Mouse (Mus musculus) gastrocnemius, adult 8-10 months (tissue): ENCODE results near the gene Exosc3. TPM values are rescaled to one million over a fixed set of nuclear protein-coding genes. Genes with fewer than 3 reads are reported as not detected.
"Not testable (repeated sequence)": the region's sequence is repeated elsewhere in the genome, so short reads cannot be mapped to it uniquely, and the experiment has no call there.

Experiments
- DNase-seq, 2 experiments: peaks; one replicate each; pipeline ENCODE4 v3.0.0; 2022; ENCODE audit warnings: low spot score in 2 of 2
- total RNA-seq, 4 experiments: library from RNA; stranded (reverse); gene quantifications; 2 replicates each; pipeline ENCODE4 v1.2.4; 2022

Exosc3 gene
- 10 to 100 TPM; 11.7 to 15.8 (median 12.8) TPM for total RNA-seq

DNA sequence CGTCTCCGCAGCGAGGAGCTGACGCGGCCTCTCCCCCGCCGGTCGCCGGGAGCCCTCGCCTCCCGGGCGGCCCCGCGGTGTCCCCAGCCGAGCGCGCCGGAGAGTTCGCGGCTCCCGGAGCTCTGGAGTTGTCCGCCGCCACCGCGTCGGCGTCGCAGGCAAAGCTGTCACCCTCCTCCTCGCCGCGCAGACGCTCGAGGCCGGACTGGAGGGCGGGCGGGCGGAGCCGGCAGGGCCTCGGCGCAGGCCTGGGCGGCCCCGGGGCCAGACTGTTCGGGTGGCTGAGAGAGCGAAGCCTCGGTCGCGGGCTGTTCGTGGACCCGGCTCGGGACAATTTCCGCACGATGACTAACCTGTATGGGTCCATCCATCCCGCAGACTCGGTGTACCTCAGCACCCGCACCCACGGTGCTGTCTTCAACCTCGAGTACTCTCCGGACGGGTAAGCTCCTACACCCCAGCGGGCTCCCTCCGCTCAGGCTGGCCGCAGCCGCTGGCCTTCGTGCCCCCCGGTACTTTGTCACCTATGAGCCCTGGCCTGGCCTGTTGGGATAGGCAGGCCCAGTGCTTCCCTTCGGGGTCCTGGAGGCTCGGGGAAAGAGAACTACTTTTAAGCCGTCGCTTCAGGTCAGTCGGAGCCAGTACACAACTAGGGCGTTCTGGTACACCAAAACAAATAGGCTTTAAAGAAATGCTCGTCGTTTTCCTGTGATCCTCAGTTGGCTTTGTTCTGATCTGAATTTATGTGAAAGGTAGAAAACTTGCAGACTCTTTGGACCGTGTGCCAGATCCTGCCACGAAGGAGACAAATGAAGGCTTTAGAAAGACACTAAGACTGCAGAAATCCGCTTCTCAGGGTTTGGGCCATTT is at the start of gene Exosc3:
Gene Exosc3 (minus strand): TSS at position 447 of the 870 bp plus-strand sequence.
- peak in 1 of 2 experiments; percentile 16 for DNase-seq

- DNase-seq: no peak
Measured at GRCm38 (mm10) chr4:45392099-45392498, 49.6 kb upstream of the Exosc3 start.

- not testable (repeated sequence) for DNase-seq
Measured at GRCm38 (mm10) chr4:45387296-45387695, 44.8 kb upstream of the Exosc3 start.

DNA sequence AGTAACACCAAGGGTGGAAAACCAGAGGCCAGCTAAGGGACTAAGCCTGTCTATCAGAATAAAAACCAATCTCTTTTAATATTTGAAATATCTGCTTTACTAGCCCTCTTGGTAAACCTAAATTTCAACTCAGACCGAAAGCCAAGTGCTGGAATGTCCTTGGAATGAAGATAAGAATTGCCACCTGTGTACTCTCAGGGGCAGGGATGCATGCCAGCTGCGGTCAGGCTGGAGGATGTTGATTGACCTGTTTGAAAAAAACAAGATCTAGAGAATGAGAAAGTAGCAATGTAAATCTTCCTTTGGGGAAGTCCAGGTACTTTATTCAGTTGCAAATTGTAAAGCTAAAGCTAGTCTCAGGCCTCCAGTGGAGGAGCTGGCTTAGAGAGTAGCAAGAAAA is 39.6 kb upstream of the Exosc3 start:
- not testable (repeated sequence) for DNase-seq

DNA sequence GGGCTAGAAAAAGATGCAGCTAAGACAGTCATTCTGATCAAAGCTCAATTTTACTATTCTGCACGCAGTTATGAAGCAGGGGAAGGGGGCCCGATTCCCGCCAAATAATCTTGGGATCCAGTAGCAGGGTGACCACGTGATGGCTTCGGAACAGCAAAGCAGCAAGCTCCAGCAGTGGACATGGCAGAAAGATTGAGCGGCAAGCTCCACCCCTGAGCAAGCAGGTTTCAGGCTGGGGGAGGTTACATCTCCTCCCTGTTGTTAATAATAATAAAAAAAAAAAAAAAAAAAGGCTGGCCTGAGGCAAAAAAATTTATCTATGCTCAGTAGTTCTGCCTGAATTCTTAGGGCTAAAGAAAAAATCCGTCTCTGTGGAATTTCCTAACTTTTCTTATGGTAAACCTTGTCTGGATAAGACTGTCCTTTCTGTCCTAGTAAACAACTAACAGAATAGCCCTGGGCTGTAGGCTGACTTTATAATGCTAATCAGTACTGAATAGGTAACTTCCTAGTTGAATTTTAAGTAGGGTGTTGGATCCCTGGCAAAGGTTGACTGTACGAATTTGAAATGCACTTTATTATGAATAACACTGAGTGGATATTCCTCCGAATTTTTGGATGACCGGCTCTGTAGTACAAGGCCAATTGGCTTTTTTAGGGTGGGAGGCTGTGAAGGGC is 38.5 kb upstream of the Exosc3 start:
- DNase-seq: not testable (repeated sequence)

DNA sequence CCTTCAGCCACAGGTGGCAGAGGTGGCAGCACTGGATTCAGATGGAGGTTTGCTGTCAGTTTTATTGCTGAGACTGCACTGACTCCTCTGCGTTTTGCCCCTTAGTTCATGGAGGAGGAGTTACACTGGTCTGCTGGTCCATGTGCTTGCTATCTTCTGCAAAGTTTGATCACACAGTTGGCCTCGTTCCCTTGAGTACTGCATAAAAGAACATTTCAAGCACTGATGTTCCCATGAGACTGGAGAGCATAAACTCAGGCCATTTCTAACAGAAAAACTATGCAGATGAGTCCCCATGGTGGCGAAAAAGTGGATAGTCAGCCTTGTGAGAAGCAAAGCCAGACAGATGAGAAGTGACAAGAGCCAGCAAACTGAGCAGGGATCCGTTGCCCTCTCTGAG is 34.0 kb upstream of the Exosc3 start:
- no peak for DNase-seq

DNA sequence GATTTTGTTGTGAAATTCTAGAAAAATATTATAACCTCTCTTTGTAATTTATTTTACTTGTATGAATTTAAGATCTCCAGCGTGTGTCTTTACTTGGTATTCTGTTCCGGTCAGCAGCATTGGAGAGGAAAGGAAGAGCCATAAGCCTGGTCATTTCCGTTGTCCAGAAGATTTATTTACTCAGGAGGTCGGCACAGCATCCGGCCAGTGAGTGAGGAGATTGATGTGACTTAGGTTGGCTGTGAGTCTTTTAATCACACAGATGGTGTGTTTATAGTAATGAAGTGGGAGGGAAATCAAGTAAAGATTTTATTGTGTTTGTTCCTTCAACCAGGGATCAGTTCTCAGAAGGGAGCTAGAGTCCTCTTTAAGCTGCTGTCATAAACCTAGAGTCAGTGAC is 32.3 kb upstream of the Exosc3 start:
- DNase-seq: no peak

GRCm38 (mm10) chr4:45371261-45371660 is 28.7 kb upstream of the Exosc3 start:
- no peak for DNase-seq

GRCm38 (mm10) chr4:45356653-45357052 is 14.1 kb upstream of the Exosc3 start:
- DNase-seq: no peak

- peak; percentile 86 to 87 for DNase-seq
Measured at GRCm38 (mm10) chr4:45341669-45342249, 773 bp downstream of the Exosc3 start, which contains the start of gene Dcaf10. Gene Dcaf10 (plus strand): TSS chr4:45342101.

DNA sequence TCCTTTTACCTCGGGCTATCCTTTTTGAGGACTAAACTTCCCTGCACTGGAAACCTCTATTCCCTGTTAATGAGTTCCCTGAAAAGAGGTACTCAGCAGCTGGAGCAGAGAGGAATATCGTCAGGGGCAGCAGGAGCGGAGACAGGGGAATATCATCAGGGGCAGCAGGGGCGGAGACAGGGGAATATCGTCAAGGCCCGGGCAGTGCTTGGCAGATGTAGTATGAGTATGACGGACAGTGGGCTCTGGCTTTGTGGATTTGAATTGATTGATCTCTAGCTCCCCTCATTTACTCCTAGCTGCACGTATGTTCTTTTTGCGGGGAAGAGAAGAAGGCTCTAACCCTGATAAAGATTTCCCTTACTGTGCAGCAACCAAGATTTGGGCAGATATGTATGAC is 1.3 kb downstream of the Exosc3 start:
- no peak for DNase-seq

DNA sequence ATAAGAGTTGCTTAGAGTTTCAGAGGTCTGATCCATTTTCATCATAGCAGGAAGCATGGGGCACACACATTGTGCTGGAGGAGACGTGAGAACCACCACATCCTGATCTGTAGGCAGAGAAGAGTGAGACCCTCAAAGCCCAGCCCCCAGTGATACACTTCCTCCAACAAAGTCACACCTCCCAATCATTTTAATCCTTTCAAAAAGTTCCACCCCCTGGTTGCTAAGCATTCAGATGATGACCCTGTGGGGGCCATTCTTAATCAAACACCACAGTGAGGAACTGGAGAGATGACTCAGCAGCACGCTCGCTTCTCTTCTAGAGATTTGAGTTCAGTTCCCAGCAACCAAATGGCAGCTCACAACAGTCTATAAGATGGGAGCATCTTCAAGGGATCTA is 10.1 kb downstream of the Exosc3 start:
- DNase-seq: no peak

DNA sequence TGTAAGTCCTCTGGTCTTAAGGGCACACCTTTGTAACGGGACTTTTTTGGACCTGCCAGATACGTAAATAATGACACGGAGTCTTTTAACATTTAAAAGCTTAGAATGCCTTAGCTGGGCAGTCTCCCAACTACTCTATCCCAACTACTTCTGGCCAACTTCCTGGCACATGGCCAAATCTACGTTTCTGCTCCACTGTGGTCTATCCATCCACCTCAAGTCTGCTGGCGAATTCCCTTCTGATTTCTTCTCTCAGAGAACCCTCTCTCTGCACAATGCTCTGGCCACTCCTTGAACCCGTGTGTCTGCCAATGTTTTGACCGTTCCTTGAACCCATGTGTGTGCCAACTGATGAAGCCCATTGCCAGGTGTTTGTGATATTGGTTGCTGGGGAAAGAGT is 11.4 kb downstream of the Exosc3 start:
- no peak for DNase-seq

DNA sequence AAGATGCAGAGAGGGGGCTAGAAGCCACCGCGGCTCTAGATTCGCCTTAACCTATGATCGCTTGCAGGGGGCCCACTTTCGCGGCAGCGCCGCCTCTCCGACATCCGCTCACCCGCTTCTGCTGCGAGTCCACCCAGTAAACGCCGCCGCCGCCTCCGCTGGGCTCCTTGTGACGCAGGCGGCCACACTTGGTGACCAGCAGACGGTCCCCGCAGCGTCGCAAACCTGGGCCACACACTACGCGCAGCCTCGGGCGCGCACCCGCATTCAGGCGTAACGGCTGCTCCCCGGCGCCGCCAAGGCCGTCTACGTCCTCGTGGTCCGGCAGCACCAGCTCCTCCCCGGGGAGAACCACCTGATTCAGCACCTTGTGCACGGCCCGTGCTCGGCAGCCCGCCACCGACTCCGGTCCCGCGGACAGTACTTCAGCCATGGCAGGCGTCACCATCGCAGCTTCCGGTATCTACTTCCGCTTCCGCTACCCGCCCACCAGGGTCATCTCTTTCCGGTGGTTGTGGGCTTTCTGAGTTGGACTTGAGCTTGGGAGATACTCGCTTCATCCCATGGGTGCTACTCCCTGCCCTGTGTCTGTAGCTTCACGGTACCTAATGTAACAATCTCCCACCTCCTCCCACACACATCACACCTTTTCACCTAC is 22.2 kb downstream of the Exosc3 start:
- peak; percentile 75 to 85 for DNase-seq

GRCm38 (mm10) chr4:45311056-45311455 is 31.5 kb downstream of the Exosc3 start:
- DNase-seq: no peak

DNA sequence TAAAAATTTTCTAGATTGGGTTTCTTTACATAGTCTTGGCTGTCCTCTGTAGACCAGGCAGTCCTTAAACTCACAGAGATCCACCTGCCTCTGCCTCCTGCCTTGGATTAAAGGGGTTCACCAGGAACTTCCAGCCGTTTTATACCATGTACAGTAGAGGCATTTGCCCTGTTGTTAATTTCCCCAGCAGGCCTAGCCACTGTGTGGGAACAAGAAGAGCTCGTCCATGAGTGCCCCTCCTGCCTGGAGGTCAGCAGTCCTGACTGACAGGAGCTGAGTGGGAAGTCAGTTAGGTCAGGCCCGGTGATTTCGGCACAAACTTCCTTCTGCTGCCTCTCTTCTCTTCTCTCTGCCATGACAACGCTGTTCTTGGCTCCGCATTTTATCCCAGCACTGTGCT is 33.9 kb downstream of the Exosc3 start:
- DNase-seq: no peak

DNA sequence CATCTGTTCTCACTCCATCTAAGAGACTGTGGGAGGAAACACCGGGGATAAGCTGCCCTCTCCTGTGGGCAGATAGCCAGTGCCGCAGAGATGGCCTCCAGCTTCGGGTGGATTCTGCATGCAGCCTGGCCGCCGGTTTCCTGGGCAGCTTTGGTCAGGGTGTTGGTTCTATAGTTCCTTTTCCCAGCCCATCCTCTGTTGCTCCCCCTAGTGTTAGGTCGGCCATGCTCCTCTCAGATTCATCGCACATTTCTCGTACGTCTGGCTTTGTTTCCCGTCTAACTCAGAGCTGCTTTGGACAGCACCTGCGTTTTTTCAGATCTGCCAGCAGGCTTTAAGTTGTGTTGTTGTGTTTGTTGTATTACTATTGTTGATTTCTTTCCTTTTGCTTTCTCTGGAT is 34.5 kb downstream of the Exosc3 start:
- no peak for DNase-seq

DNA sequence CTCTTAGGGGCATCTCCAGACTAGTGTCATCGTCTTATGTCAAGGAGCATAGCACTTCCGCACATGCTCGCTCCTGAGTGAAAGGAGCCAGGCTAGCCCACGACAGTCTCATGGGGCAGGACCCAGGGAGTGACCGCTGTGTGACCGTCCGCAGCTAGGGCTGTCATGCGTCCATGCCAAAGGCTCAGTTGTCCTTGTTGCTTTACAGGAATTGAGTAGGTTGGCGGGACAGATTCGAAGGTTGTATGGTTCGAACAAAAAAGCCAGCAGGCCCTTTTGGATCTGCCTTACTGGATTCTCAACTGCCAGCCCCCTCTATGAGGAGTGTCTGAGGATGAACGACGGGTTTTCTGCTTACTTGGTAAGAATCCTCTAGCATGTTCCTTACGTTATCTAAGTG is 37.0 kb downstream of the Exosc3 start:
- DNase-seq: no peak

GRCm38 (mm10) chr4:45296662-45297564 is 45.6 kb downstream of the Exosc3 start, which contains the start of gene Trmt10b:
Gene Trmt10b (plus strand): TSS chr4:45297127.
- DNase-seq: peak; percentile 45 to 57

GRCm38 (mm10) chr4:45287906-45288305 is 54.6 kb downstream of the Exosc3 start:
- DNase-seq: no peak

GRCm38 (mm10) chr4:45286318-45286717 is 56.2 kb downstream of the Exosc3 start:
- DNase-seq: no peak
